Mouse (Mus musculus) midbrain, embryonic 12.5 days (tissue): Measurements from ENCODE around the gene Kpna4. TPM values are rescaled to one million over a fixed set of nuclear protein-coding genes. Genes with fewer than 3 reads are reported as not detected.

ENCODE experiments used
- ATAC-seq: fragments of 200-750 bp; cut with Nextera tagmentation; 2 replicates; pipeline ENCODE4 v1.8.0; 2017; ENCODE audit warnings: low read depth, moderate TSS enrichment, moderate library complexity; ENCODE audit not compliant: low FRiP score
- H3K27ac ChIP-seq: fragments of 300-500 bp; sonication (generic); replicated peaks from 2 replicates; pipeline ENCODE4 v1.5.1; 2016; ENCODE audit warnings: mild to moderate bottlenecking
- H3K27me3 ChIP-seq: fragments of 300-500 bp; sonication (generic); 2 replicates; pipeline ENCODE4 v1.6.1; 2016; ENCODE audit warnings: mild to moderate bottlenecking
- H3K36me3 ChIP-seq: fragments of 300-500 bp; sonication (generic); 2 replicates; pipeline ENCODE4 v1.6.1; 2016
- H3K4me1 ChIP-seq: fragments of 300-500 bp; sonication (generic); 2 replicates; pipeline ENCODE4 v1.6.1; 2016
- H3K4me2 ChIP-seq: fragments of 300-500 bp; sonication (generic); replicated peaks from 2 replicates; pipeline ENCODE4 v1.6.1; 2016; ENCODE audit warnings: mild to moderate bottlenecking, moderate library complexity
- H3K4me3 ChIP-seq: fragments of 300-500 bp; sonication (generic); 2 replicates; pipeline ENCODE4 v1.5.1; 2016; ENCODE audit warnings: mild to moderate bottlenecking
- H3K9ac ChIP-seq: fragments of 300-500 bp; sonication (generic); replicated peaks from 2 replicates; pipeline ENCODE4 v1.6.1; 2016; ENCODE audit warnings: mild to moderate bottlenecking, moderate library complexity
- H3K9me3 ChIP-seq: fragments of 300-500 bp; sonication (generic); 2 replicates; pipeline ENCODE4 v1.6.1; 2016; ENCODE audit warnings: mild to moderate bottlenecking
- WGBS: fragments of 180-500 bp; shearing (Covaris S2); methylation state at CpG from one replicate; pipeline ENCODE4 v1.1.7; 2016; 5-methylcytosine and 5-hydroxymethylcytosine counted together
- polyA plus RNA-seq: library from polyadenylated mRNA; unstranded; fragments of >200 nt; fragmentation: Nextera tagmentation; extraction: Ambion mirVana; gene quantifications from 2 replicates; pipeline ENCODE4 v1.2.1, GENCODE M21; 2016

Gene Kpna4
- polyA plus RNA-seq, 1 experiment from 2014 or later: 52.4 TPM

DNA sequence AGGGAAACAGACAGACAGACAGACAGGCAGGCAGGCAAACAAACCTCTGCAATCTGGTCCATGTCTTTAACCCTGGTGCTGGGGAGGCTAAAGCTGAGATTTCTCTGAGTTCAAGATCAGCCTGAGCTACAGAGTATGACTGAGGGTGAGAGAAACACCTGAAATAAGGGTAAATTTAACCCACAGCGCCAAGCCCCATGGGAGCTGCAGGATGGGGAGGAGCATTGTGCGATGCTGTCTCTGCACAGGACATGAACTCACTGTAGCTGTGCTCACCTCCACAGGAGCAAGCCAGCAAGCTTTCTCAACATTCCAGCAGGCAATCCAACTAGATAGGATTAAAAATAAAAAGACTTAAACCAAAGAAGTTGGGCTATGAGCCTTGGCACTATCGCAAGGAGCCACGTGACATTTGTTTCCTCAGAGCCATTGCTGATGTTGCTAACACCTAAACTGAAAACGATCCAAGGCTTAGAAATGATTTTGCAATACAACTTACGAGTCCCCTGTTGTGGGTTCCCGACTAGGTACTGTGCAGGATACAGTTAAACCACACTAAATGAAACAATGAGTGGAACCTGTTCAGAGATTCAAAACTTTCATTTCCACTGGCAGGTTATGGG is 15.6 kb upstream of the Kpna4 start:
- H3K4me3 ChIP-seq: no peak overlapping the region
- H3K9me3 ChIP-seq: no peaks in the 10 kb centered on the region
- no peak for ATAC-seq
- no peaks in the 10 kb centered on the region for H3K36me3 ChIP-seq
- 90% methylated on average over 7 of the region's 7 CpGs for WGBS
- no peaks in the 10 kb centered on the region for H3K4me1 ChIP-seq
- H3K27ac ChIP-seq: no peak overlapping the region
- H3K4me2 ChIP-seq: no peak overlapping the region
- H3K27me3 ChIP-seq: no peaks in the 10 kb centered on the region
- H3K9ac ChIP-seq: no peak overlapping the region

DNA sequence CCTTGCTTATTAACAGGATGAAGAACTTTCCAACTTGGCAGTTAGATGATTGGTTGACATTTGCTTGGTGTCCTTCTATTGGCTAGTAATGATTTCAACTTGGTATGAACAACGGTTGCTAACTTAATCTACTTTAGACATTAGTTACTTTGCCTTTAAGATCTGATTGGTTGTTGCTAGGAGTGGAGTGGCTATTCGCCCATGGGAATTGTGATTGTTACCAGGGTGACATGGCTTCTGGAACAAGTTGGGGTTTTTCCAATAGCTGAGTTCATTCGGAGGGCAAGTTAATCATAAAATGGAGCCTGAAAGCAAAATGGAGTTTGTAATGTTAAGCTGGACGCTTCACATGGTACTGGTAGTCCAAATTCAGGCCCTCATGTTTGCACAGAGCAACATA is 13.9 kb upstream of the Kpna4 start:
- no peaks in the 10 kb centered on the region for H3K27me3 ChIP-seq
- WGBS: 90% methylated on average over 4 of the region's 4 CpGs
- H3K9me3 ChIP-seq: no peaks in the 10 kb centered on the region
- H3K4me3 ChIP-seq: no peak overlapping the region
- H3K9ac ChIP-seq: no peak overlapping the region
- H3K36me3 ChIP-seq: no peaks in the 10 kb centered on the region
- no peaks in the 10 kb centered on the region for H3K4me1 ChIP-seq
- no peak for ATAC-seq
- H3K4me2 ChIP-seq: no peak overlapping the region
- no peak overlapping the region for H3K27ac ChIP-seq

DNA sequence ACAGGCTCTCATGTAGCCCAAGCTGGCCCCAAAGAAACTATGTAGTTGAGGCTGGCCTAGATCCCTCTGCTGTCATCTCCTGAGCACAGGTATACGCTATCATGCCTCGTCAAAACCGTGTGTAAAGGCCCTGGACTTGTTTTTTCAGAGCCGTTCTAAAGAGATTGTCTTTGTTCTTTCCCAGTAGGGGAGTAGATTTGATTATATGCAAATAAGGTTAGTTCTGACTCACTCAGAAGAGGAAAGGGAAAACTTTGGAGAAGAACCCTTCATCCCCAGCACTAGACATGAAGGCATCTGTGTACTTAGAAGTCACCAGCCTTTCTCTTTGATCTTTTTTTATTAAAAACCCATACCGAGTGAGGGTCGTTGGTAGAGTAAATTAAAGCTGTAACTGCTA is 9.1 kb upstream of the Kpna4 start:
- Histone ChIP-seq H3K36me3 (no peaks in the 10 kb centered on the region), H3K9ac (no peak overlapping the region), H3K27ac (no peak overlapping the region), H3K4me3 (no peak overlapping the region), H3K4me1 (no peaks in the 10 kb centered on the region), H3K27me3 (no peaks in the 10 kb centered on the region), H3K4me2 (no peak overlapping the region), H3K9me3 (no peaks in the 10 kb centered on the region)
- WGBS: 79% methylated on average over 6 of the region's 6 CpGs
- ATAC-seq: no peak

DNA sequence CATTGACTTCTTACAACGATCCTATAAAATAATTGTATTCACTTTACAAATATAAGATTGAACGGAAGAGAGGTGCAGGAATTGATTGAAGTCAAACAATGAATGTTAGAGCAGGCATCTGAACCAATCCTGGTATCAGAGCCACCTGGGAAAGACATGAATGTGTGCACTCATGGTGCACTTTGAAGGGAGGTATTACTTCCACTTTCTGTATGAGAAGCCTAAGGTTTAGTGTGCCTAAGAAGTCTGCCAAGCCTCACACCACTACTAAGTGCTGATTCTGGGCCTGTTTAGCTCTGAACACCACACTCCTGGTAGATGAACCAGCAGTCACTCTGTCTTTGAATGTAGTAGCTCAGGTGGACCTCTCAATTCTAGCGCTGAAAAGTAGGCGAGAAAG is 4.1 kb upstream of the Kpna4 start:
- Histone ChIP-seq H3K27me3 (no peaks in the 10 kb centered on the region), H3K9ac (no peak overlapping the region), H3K36me3 (no peaks in the 10 kb centered on the region), H3K27ac (no peak overlapping the region), H3K4me2 (no peak overlapping the region), H3K4me3 (no peak overlapping the region), H3K9me3 (no peaks in the 10 kb centered on the region), H3K4me1 (0 out of 2 replicates have a peak, but pooled peaks cover 5% of the 10 kb centered on the region)
- WGBS: 87% methylated on average over 4 of the region's 4 CpGs
- ATAC-seq: no peak

DNA sequence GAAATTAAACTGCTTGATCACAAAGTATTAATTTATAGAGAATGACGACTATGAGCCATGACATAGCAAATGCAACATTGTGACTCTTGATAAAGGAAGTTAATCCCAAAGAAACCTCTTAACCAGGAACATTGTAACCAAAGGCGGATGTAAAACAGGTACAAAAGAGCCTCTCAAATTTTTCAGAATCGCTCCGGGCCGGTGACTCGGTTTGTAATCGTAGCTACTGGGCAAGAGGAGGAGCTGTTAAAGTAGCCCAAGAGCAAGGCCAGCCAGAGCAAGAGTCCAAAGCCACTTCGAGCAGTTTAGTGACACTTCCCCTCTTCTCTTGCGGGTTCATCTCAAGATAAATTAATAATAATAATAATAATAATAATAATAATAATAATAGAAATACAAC is 780 bp upstream of the Kpna4 start:
- H3K27ac ChIP-seq: no peak overlapping the region
- H3K4me3 ChIP-seq: peak overlapping the region; percentile 97
- H3K36me3 ChIP-seq: no peaks in the 10 kb centered on the region
- H3K9ac ChIP-seq: peak overlapping the region; percentile 93; the same call in 1 of the 2 replicates
- H3K9me3 ChIP-seq: no peaks in the 10 kb centered on the region
- no peak for ATAC-seq
- H3K4me1 ChIP-seq: peaks cover 16% of the 10 kb centered on the region
- H3K27me3 ChIP-seq: no peaks in the 10 kb centered on the region
- WGBS: 7% methylated on average over 9 of the region's 9 CpGs
- peak overlapping the region; percentile 70 for H3K4me2 ChIP-seq

DNA sequence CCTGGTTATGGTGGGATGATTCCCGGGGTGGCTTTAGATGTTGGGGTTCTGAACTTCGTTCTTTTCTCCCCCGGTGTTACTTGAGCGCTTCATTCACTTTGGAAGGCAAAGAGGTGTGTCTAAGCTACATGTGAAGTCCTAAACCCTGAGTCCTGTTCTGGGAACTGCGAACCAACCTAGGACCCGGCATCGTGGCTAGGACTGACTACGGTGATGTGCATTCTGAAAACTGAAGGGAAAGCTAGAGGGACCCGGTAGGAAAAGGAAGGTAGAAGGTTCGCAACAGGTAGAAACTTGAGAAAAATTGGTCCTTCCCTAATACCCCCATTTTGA is 399 bp upstream of the Kpna4 start:
- Histone ChIP-seq H3K9ac (peak overlapping the region; percentile 93), H3K36me3 (no peaks in the 10 kb centered on the region), H3K4me1 (peaks cover 16% of the 10 kb centered on the region), H3K9me3 (no peaks in the 10 kb centered on the region), H3K27me3 (no peaks in the 10 kb centered on the region), H3K4me3 (peak overlapping the region; percentile 97), H3K4me2 (peak overlapping the region; percentile 70), H3K27ac (peak overlapping the region; percentile 94; the same call in 1 of the 2 replicates)
- no peak for ATAC-seq
- 0% methylated on average over 10 of the region's 10 CpGs for WGBS

DNA sequence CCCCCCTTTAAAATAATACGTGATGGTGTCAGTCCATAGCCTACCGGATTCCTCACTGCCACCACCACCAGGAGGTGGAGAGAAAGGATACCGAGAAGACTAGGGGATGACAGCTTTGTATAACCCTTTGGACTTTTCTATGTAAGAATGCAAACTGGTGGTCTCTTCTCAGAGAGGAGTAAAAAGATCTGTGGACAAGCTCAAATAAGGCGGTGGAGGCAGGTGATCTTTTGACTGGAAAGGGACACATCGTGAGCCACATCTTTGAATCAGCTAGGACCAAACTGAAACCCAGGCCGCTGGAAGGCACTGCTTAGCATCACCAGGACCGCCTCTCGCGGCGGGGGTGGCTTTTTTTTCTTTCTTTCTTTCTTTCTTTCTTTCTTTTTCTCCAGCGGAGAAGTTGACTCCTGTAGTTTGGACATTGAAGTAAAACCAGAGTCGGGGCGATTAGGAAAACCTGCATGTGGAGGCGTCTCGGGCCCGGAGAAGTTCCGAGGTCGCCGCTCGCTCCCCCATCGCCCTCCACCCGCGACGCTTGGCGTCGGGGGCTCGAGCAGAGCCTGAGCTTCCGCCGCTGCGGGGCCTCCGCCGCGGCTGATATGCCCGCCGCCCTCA is 913 bp downstream of the Kpna4 start:
- no peaks in the 10 kb centered on the region for H3K9me3 ChIP-seq
- H3K4me2 ChIP-seq: peak overlapping the region; percentile 70
- H3K4me3 ChIP-seq: peak overlapping the region; percentile 97
- H3K27me3 ChIP-seq: no peaks in the 10 kb centered on the region
- peak overlapping the region; percentile 93 for H3K9ac ChIP-seq
- H3K4me1 ChIP-seq: peaks cover 16% of the 10 kb centered on the region
- H3K36me3 ChIP-seq: no peaks in the 10 kb centered on the region
- no peak for ATAC-seq
- under 1% methylated on average over 35 of the region's 35 CpGs for WGBS
- H3K27ac ChIP-seq: peak overlapping the region; percentile 94

DNA sequence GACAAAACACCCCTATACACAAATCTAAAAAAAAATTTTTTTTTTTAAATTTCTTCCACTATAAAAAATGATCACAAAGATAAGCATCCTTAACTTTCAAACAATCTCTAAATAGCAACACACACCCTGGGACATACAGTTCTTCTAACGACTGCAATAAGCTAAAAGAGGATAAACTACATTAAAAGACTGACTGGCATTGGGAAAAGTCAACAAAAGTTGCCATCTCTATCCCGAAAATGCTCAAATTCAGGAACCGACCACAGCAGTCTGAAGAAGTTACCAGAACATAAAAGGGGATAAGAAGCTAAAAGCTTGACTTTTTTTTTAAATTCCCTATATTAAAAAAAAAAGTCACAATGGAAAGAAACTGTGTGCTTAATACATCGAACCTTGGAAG is 1.5 kb downstream of the Kpna4 start:
- peak overlapping the region; percentile 93 for H3K9ac ChIP-seq
- no peak overlapping the region for H3K27ac ChIP-seq
- peaks cover 16% of the 10 kb centered on the region for H3K4me1 ChIP-seq

DNA sequence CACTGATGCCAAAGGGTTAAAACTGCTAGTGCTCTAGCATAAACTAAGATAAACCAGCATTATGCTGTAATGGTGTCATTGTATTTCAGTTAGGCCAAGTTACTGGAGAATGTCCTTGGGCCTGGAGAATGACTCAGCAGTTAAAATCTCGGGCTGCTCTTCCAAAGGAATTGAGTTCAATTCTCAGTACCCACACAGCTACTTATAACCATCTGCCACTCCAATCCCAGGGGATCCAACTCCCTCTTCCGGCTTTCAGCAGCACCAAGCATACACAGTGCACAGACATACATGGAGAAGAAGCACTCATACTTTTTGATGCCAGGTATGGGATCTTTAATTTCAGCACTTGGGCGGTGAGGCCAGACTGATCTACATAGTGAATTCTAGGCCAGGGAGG is 8.1 kb downstream of the Kpna4 start:
- Histone ChIP-seq H3K9ac (no peak overlapping the region), H3K27ac (no peak overlapping the region), H3K4me3 (no peak overlapping the region), H3K4me1 (0 out of 2 replicates have a peak, but pooled peaks cover 5% of the 10 kb centered on the region), H3K9me3 (no peaks in the 10 kb centered on the region), H3K4me2 (no peak overlapping the region), H3K27me3 (no peaks in the 10 kb centered on the region), H3K36me3 (no peaks in the 10 kb centered on the region)
- 0 out of 2 replicates have a peak, but pooled peaks have one; percentile 38 for ATAC-seq
- WGBS: 49% methylated on average over 3 of the region's 3 CpGs

More for the DNA sequence above, 1.5 kb downstream of the Kpna4 start:
- Histone ChIP-seq H3K9me3 (no peaks in the 10 kb centered on the region), H3K4me2 (peak overlapping the region; percentile 70), H3K27me3 (no peaks in the 10 kb centered on the region), H3K4me3 (peak overlapping the region; percentile 97), H3K36me3 (no peaks in the 10 kb centered on the region)
- 19% methylated on average over 4 of the region's 4 CpGs for WGBS
- ATAC-seq: no peak

DNA sequence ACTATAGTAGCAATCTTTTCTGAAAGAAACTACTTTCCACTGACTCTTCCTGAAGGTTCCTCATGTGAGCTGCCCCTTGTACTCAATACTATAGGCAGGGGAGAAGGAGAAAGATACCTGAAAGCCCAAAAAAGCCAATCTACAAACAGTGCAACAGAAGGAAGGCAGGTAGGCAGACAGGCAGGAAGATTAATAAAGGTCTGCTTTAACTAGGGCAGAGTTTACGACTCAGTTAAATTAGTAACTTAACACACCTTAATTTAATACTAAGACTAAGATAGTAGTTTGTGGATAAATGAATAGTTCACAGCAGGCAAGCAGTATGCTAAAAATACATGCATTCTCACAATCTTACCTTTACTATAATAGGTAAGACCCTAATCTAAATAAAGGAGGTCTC is 12.2 kb downstream of the Kpna4 start:
- no peaks in the 10 kb centered on the region for H3K36me3 ChIP-seq
- no peak overlapping the region for H3K4me2 ChIP-seq
- no peak overlapping the region for H3K4me3 ChIP-seq
- no peak overlapping the region for H3K27ac ChIP-seq
- no peaks in the 10 kb centered on the region for H3K27me3 ChIP-seq
- WGBS: 92% methylated on average over 1 of the region's 1 CpGs
- ATAC-seq: no peak
- H3K4me1 ChIP-seq: 0 out of 2 replicates have a peak, but pooled peaks cover 5% of the 10 kb centered on the region
- H3K9ac ChIP-seq: no peak overlapping the region
- H3K9me3 ChIP-seq: no peaks in the 10 kb centered on the region

DNA sequence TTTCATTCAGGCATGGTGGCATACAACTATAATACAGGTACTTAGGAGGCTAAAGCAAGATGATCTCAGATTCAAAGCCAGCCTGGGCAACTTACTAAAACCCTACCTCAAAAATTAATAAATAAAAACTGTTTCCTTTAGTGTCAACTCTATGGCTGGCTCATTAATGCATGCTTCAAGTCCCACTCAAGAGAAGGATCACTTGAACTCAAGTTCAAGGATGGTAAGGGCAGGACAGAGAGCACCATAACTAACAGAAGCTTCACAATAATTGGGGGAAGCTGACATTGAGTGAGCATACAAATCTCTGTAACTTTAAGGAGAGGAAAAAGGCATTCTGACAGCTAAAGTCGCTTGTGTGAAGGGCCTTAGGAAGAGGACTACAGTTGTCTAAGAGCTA is 13.0 kb downstream of the Kpna4 start:
- no peak overlapping the region for H3K4me3 ChIP-seq
- 83% methylated on average over 1 of the region's 1 CpGs for WGBS
- H3K9me3 ChIP-seq: no peaks in the 10 kb centered on the region
- no peak overlapping the region for H3K9ac ChIP-seq
- H3K27ac ChIP-seq: no peak overlapping the region
- H3K27me3 ChIP-seq: no peaks in the 10 kb centered on the region
- H3K36me3 ChIP-seq: no peaks in the 10 kb centered on the region
- H3K4me1 ChIP-seq: 0 out of 2 replicates have a peak, but pooled peaks cover 3% of the 10 kb centered on the region
- no peak overlapping the region for H3K4me2 ChIP-seq
- ATAC-seq: no peak

DNA sequence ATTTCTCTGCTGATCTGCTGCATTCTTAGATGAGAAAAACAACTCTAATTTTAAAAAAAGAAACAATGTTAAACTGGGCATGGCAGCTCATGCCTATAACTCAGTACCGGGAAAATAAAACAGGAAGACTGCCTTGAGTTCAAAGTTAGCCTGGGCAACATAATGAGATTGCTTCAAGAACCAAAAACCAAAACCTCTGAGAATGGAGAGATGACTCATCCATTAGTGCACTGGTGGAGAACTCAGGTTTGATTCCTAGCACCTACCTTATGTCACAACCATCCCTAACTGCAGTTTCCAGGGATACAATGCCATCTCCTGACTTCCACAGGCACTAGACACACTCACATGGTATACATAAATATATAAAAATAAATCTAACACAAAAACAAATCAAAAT is 17.8 kb downstream of the Kpna4 start:
- H3K27me3 ChIP-seq: no peaks in the 10 kb centered on the region
- H3K4me3 ChIP-seq: no peak overlapping the region
- no peak for ATAC-seq
- no peak overlapping the region for H3K9ac ChIP-seq
- no peak overlapping the region for H3K27ac ChIP-seq
- no peaks in the 10 kb centered on the region for H3K36me3 ChIP-seq
- no peaks in the 10 kb centered on the region for H3K9me3 ChIP-seq
- no peaks in the 10 kb centered on the region for H3K4me1 ChIP-seq
- 90% methylated on average over 1 of the region's 1 CpGs for WGBS
- H3K4me2 ChIP-seq: no peak overlapping the region

DNA sequence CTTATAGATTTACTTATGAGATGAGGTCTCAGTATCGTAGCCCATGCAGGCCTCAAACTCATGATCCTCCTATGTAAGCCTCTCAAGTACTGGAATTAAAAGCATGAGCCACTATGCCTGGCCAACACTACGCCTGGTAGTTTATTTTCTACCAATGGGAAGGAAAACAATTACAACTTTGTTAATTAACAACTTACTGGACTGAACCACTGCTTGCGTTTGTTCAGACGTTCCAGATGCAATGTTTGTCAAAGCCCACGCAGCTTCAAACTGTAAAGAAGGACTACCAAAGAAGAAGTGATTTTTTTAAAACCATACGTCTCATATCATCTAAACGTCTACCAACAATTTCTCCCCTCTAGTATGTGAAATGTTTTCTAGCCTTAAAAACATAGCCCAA is 32.5 kb downstream of the Kpna4 start:
- Histone ChIP-seq H3K9ac (no peak overlapping the region), H3K9me3 (no peaks in the 10 kb centered on the region), H3K4me1 (no peaks in the 10 kb centered on the region), H3K27me3 (no peaks in the 10 kb centered on the region), H3K36me3 (peaks cover 53% of the 10 kb centered on the region), H3K4me3 (no peak overlapping the region), H3K4me2 (no peak overlapping the region), H3K27ac (no peak overlapping the region)
- 94% methylated on average over 7 of the region's 7 CpGs for WGBS
- no peak for ATAC-seq
